8 mouse cellular contexts compared by ENCODE assay signal in the genomic region with DNA sequence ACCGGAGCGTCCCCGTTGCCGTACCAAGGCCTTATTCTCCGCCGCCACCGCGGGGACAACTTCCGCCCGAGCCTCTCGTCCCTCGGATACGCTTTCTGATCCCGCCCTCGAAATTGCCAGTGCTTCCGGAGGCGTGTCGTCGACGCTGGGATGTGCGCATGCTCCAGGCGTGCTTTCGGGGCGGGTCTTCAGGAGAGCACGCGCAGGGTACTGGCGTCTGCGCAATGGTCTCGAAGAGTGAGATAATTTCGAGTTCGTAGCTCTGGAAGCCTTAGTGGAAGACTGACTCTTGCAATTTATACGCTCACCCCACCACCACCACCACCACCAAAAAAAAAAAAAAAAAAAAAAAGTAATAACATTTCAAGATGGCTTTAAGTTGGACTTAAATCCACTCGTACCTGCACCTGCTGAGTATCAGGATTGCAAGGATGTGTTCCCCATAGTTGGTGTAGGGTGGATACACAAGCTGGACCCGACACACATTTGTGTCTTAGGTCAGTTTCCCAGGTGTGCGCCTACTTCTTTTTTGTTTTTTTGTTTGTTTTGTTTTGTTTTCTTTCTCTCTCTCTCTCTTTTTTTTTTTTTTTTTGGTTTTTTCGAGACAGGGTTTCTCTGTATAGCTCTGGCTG. TPM values are rescaled to one million over a fixed set of nuclear protein-coding genes. Genes with fewer than 3 reads are reported as not detected.
DNase-seq lines count a peak whose midpoint lies in the region; ATAC-seq lines count a peak whose summit lies in the region.

A gene (minus strand): TSS at position 94 of the 632 bp plus-strand sequence.

- H3K4me3 ChIP-seq in hindbrain, embryonic 16.5 days (ENCODE audit: low read length) = peak within 1 kb of the TSS; percentile 92
- H3K4me3 ChIP-seq in macrophage (ENCODE audit: inconsistent target) = peak within 1 kb of the TSS; percentile 69

- H3K27me3 ChIP-seq in hindbrain, embryonic 16.5 days (replicated peaks; ENCODE audit: control insufficient read depth, insufficient read depth, low read length) = no peaks in the 10 kb centered on the region

- peaks cover 21% of the 10 kb centered on the region for H3K4me1 ChIP-seq in hindbrain, embryonic 16.5 days (ENCODE audit: control insufficient read depth, insufficient read depth, low read depth, low read length)

- no peaks in the 10 kb centered on the region for H3K9me3 ChIP-seq in hindbrain, embryonic 16.5 days (ENCODE audit: control insufficient read depth, low read length)

- ATAC-seq in hindbrain, embryonic 16.5 days = peak; percentile 97

- peaks cover 45% of the 10 kb centered on the region for H3K79me2 ChIP-seq in macrophage (ENCODE audit: inconsistent target)

- H3K4me2 ChIP-seq in hindbrain, embryonic 16.5 days (ENCODE audit: low read length) = peak within 1 kb of the TSS; percentile 85

- peak; percentile 96 for DNase-seq in T-cell, adult 2 months (ENCODE audit: low spot score)
- DNase-seq in cerebellum, postnatal 36 days = peak; percentile 92 to 94
- DNase-seq in gastrocnemius, adult 18-20 months (ENCODE audit: low spot score) = peak; percentile 97
- peak; percentile 96 to 97 for DNase-seq in left cerebral cortex, adult 18-20 months (ENCODE audit: low spot score in 2 of 2)
- peak; percentile 97 for DNase-seq in right cerebral cortex, adult 18-20 months
- DNase-seq in urinary bladder, postnatal 10 days (ENCODE audit: low spot score) = peak; percentile 84

- 7% methylated on average over 34 of the region's 36 CpGs for WGBS in hindbrain, embryonic 16.5 days
- WGBS in macrophage (ENCODE audit: missing documents) = 2% methylated on average over 34 of the region's 36 CpGs

- peak within 1 kb of the TSS; percentile 91 for H3K9ac ChIP-seq in hindbrain, embryonic 16.5 days (ENCODE audit: low read depth, low read length)

- peak within 1 kb of the TSS; percentile 63 for H3K27ac ChIP-seq in hindbrain, embryonic 16.5 days (ENCODE audit: low read depth, low read length)
- H3K27ac ChIP-seq in macrophage = peak within 1 kb of the TSS; percentile 24; the same call in 1 of the 2 replicates

- no peaks in the 10 kb centered on the region for H3K36me3 ChIP-seq in hindbrain, embryonic 16.5 days (ENCODE audit: control insufficient read depth, insufficient read depth, low read length)
- peaks cover 15% of the 10 kb centered on the region for H3K36me3 ChIP-seq in macrophage (ENCODE audit: inconsistent target)

RNA-seq across cellular contexts. Expression of the gene that starts here (rescaled TPM):
- total RNA-seq in gastrocnemius, adult 18-20 months (2021) = 10 to 100 TPM; 10.3 to 12.7 TPM
- 20.7 and 21.7 TPM in 2 replicates for polyA plus RNA-seq in hindbrain, embryonic 16.5 days (2015; fragmentation: Nextera tagmentation; extraction: Ambion mirVana)
- total RNA-seq in left cerebral cortex, adult 18-20 months (2021) = 10 to 100 TPM; 28.6 to 29.3 TPM
- total RNA-seq in macrophage (2018; cell fraction: chromatin; rRNA removed) = 10 to 100 TPM; 17.9 to 45.4 (median 27.9) TPM
- 10 to 100 TPM in 19 of 26 experiments, 1 to 10 TPM in 7; 7.4 to 15.3 (median 11.1) TPM for total RNA-seq in macrophage (2018; cell fraction: cytosol; rRNA removed)
- 10 to 100 TPM; 16.3 to 40.4 (median 24.7) TPM for total RNA-seq in macrophage (2018; cell fraction: nucleus; rRNA removed)
- polyA plus RNA-seq in macrophage (2018) = 10.3 to 12.9 TPM (median 11.6 TPM) in 3 replicates

Comparison
In these comparisons a context has a peak if more than half of its experiments do, and no peak if none do; other contexts are left out.
1. Peak in every context shown above with its lines: DNase-seq, ATAC-seq, H3K4me3 ChIP-seq and H3K27ac ChIP-seq.